Mouse (Mus musculus): ENCODE measurements around the gene Asb13. TPM values are rescaled to one million over a fixed set of nuclear protein-coding genes. Genes with fewer than 3 reads are reported as not detected.
A peak's percentile ranks its signal among the peaks of the same experiment; 100 is the strongest.

The Asb13 gene
- polyA plus RNA-seq, 1 experiment from 2014 or later, result 4.9 TPM

- Histone ChIP-seq H3K9me3 (ENCODE audit: control insufficient read depth, low read length) (0 out of 2 replicates have a peak, but pooled peaks cover 7% of the 10 kb centered on the region), H3K4me3 (ENCODE audit: low read depth, low read length) (no peak overlapping the region), H3K27ac (replicated peaks; ENCODE audit: low read depth, low read length) (no peak overlapping the region), H3K36me3 (ENCODE audit: control insufficient read depth, insufficient read depth, low read length) (no peaks in the 10 kb centered on the region), H3K9ac (ENCODE audit: low read depth, low read length) (no peak overlapping the region), H3K27me3 (replicated peaks; ENCODE audit: control insufficient read depth, insufficient read depth, low read length) (no peaks in the 10 kb centered on the region), H3K4me1 (ENCODE audit: control insufficient read depth, insufficient read depth, low read length) (no peaks in the 10 kb centered on the region), H3K4me2 (ENCODE audit: low read depth, low read length) (no peak overlapping the region)
- ATAC-seq (ENCODE audit: low read depth) (no peak), DNase-seq (ENCODE audit: low spot score) (no peak)
- 18% methylated on average over 3 of the region's 3 CpGs for WGBS
Measured at GRCm38 (mm10) chr13:3628102-3628501, 5.7 kb upstream of the Asb13 start.

- Histone ChIP-seq H3K4me3 (ENCODE audit: low read depth, low read length) (no peak overlapping the region), H3K4me2 (ENCODE audit: low read depth, low read length) (no peak overlapping the region), H3K27ac (replicated peaks; ENCODE audit: low read depth, low read length) (no peak overlapping the region), H3K36me3 (ENCODE audit: control insufficient read depth, insufficient read depth, low read length) (no peaks in the 10 kb centered on the region), H3K4me1 (ENCODE audit: control insufficient read depth, insufficient read depth, low read length) (no peaks in the 10 kb centered on the region), H3K9me3 (ENCODE audit: control insufficient read depth, low read length) (0 out of 2 replicates have a peak, but pooled peaks cover 7% of the 10 kb centered on the region), H3K27me3 (replicated peaks; ENCODE audit: control insufficient read depth, insufficient read depth, low read length) (no peaks in the 10 kb centered on the region), H3K9ac (ENCODE audit: low read depth, low read length) (no peak overlapping the region)
- WGBS, result 77% methylated on average over 9 of the region's 9 CpGs
- ATAC-seq (ENCODE audit: low read depth) (no peak), DNase-seq (ENCODE audit: low spot score) (no peak)
Measured at GRCm38 (mm10) chr13:3632551-3632950, 1.3 kb upstream of the Asb13 start.

GRCm38 (mm10) chr13:3633131-3633530 lies 701 bp upstream of the Asb13 start:
- Histone ChIP-seq H3K4me3 (ENCODE audit: low read depth, low read length) (no peak overlapping the region), H3K4me2 (ENCODE audit: low read depth, low read length) (peak overlapping the region; percentile 78; the same call in 1 of the 2 replicates), H3K4me1 (ENCODE audit: control insufficient read depth, insufficient read depth, low read length) (no peaks in the 10 kb centered on the region), H3K9me3 (ENCODE audit: control insufficient read depth, low read length) (0 out of 2 replicates have a peak, but pooled peaks cover 7% of the 10 kb centered on the region), H3K27ac (replicated peaks; ENCODE audit: low read depth, low read length) (no peak overlapping the region), H3K27me3 (replicated peaks; ENCODE audit: control insufficient read depth, insufficient read depth, low read length) (no peaks in the 10 kb centered on the region), H3K36me3 (ENCODE audit: control insufficient read depth, insufficient read depth, low read length) (no peaks in the 10 kb centered on the region), H3K9ac (ENCODE audit: low read depth, low read length) (no peak overlapping the region)
- ATAC-seq (ENCODE audit: low read depth) (no peak), DNase-seq (ENCODE audit: low spot score) (no peak)
- 36% methylated on average over 6 of the region's 6 CpGs for WGBS

GRCm38 (mm10) chr13:3635076-3635475 lies 1.2 kb downstream of the Asb13 start:
- Histone ChIP-seq H3K27me3 (replicated peaks; ENCODE audit: control insufficient read depth, insufficient read depth, low read length) (no peaks in the 10 kb centered on the region), H3K4me1 (ENCODE audit: control insufficient read depth, insufficient read depth, low read length) (no peaks in the 10 kb centered on the region), H3K4me3 (ENCODE audit: low read depth, low read length) (no peak overlapping the region), H3K9me3 (ENCODE audit: control insufficient read depth, low read length) (0 out of 2 replicates have a peak, but pooled peaks cover 7% of the 10 kb centered on the region), H3K36me3 (ENCODE audit: control insufficient read depth, insufficient read depth, low read length) (no peaks in the 10 kb centered on the region), H3K27ac (replicated peaks; ENCODE audit: low read depth, low read length) (no peak overlapping the region), H3K9ac (ENCODE audit: low read depth, low read length) (no peak overlapping the region), H3K4me2 (ENCODE audit: low read depth, low read length) (no peak overlapping the region)
- WGBS, result 85% methylated on average over 3 of the region's 3 CpGs
- DNase-seq (ENCODE audit: low spot score) (no peak), ATAC-seq (ENCODE audit: low read depth) (no peak)

- peak; percentile 56 for DNase-seq (ENCODE audit: low spot score)
- Histone ChIP-seq H3K4me1 (ENCODE audit: control insufficient read depth, insufficient read depth, low read length) (no peaks in the 10 kb centered on the region), H3K9me3 (ENCODE audit: control insufficient read depth, low read length) (no peaks in the 10 kb centered on the region), H3K27ac (replicated peaks; ENCODE audit: low read depth, low read length) (no peak overlapping the region), H3K27me3 (replicated peaks; ENCODE audit: control insufficient read depth, insufficient read depth, low read length) (no peaks in the 10 kb centered on the region), H3K4me3 (ENCODE audit: low read depth, low read length) (no peak overlapping the region), H3K36me3 (ENCODE audit: control insufficient read depth, insufficient read depth, low read length) (no peaks in the 10 kb centered on the region), H3K4me2 (ENCODE audit: low read depth, low read length) (no peak overlapping the region), H3K9ac (ENCODE audit: low read depth, low read length) (no peak overlapping the region)
- no peak for ATAC-seq (ENCODE audit: low read depth)
- 67% methylated on average over 11 of the region's 11 CpGs for WGBS
Measured at GRCm38 (mm10) chr13:3636797-3637196, 3.0 kb downstream of the Asb13 start.

GRCm38 (mm10) chr13:3642049-3642448 lies 8.2 kb downstream of the Asb13 start:
- Histone ChIP-seq H3K27me3 (replicated peaks; ENCODE audit: control insufficient read depth, insufficient read depth, low read length) (no peaks in the 10 kb centered on the region), H3K36me3 (ENCODE audit: control insufficient read depth, insufficient read depth, low read length) (0 out of 2 replicates have a peak, but pooled peaks cover 5% of the 10 kb centered on the region), H3K9me3 (ENCODE audit: control insufficient read depth, low read length) (no peaks in the 10 kb centered on the region), H3K27ac (replicated peaks; ENCODE audit: low read depth, low read length) (no peak overlapping the region), H3K4me2 (ENCODE audit: low read depth, low read length) (no peak overlapping the region), H3K4me1 (ENCODE audit: control insufficient read depth, insufficient read depth, low read length) (no peaks in the 10 kb centered on the region), H3K9ac (ENCODE audit: low read depth, low read length) (no peak overlapping the region), H3K4me3 (ENCODE audit: low read depth, low read length) (no peak overlapping the region)
- peak; percentile 47 for DNase-seq (ENCODE audit: low spot score)
- ATAC-seq (ENCODE audit: low read depth), result peak; percentile 87
- 68% methylated on average over 9 of the region's 9 CpGs for WGBS

GRCm38 (mm10) chr13:3642538-3642937 lies 8.7 kb downstream of the Asb13 start:
- DNase-seq (ENCODE audit: low spot score) (no peak), ATAC-seq (ENCODE audit: low read depth) (no peak)
- WGBS, result 73% methylated on average over 5 of the region's 5 CpGs
- H3K9me3 ChIP-seq (ENCODE audit: control insufficient read depth, low read length), result no peaks in the 10 kb centered on the region
- no peak overlapping the region for H3K27ac ChIP-seq (replicated peaks; ENCODE audit: low read depth, low read length)
- H3K27me3 ChIP-seq (replicated peaks; ENCODE audit: control insufficient read depth, insufficient read depth, low read length), result no peaks in the 10 kb centered on the region
- H3K36me3 ChIP-seq (ENCODE audit: control insufficient read depth, insufficient read depth, low read length), result 0 out of 2 replicates have a peak, but pooled peaks cover 5% of the 10 kb centered on the region
- H3K4me1 ChIP-seq (ENCODE audit: control insufficient read depth, insufficient read depth, low read length), result no peaks in the 10 kb centered on the region
- no peak overlapping the region for H3K9ac ChIP-seq (ENCODE audit: low read depth, low read length)
- no peak overlapping the region for H3K4me3 ChIP-seq (ENCODE audit: low read depth, low read length)
- no peak overlapping the region for H3K4me2 ChIP-seq (ENCODE audit: low read depth, low read length)

- Histone ChIP-seq H3K4me2 (ENCODE audit: low read depth, low read length) (no peak overlapping the region), H3K27me3 (replicated peaks; ENCODE audit: control insufficient read depth, insufficient read depth, low read length) (no peaks in the 10 kb centered on the region), H3K9me3 (ENCODE audit: control insufficient read depth, low read length) (no peaks in the 10 kb centered on the region), H3K27ac (replicated peaks; ENCODE audit: low read depth, low read length) (no peak overlapping the region), H3K4me3 (ENCODE audit: low read depth, low read length) (no peak overlapping the region), H3K36me3 (ENCODE audit: control insufficient read depth, insufficient read depth, low read length) (0 out of 2 replicates have a peak, but pooled peaks cover 11% of the 10 kb centered on the region), H3K4me1 (ENCODE audit: control insufficient read depth, insufficient read depth, low read length) (no peaks in the 10 kb centered on the region), H3K9ac (ENCODE audit: low read depth, low read length) (no peak overlapping the region)
- ATAC-seq (ENCODE audit: low read depth) (no peak), DNase-seq (ENCODE audit: low spot score) (peak; percentile 54)
- WGBS, result 89% methylated on average over 5 of the region's 5 CpGs
Measured at GRCm38 (mm10) chr13:3644871-3645270, 11.0 kb downstream of the Asb13 start.

- no peak for DNase-seq (ENCODE audit: low spot score)
- H3K4me3 ChIP-seq (ENCODE audit: low read depth, low read length), result no peak overlapping the region
- H3K4me1 ChIP-seq (ENCODE audit: control insufficient read depth, insufficient read depth, low read length), result no peaks in the 10 kb centered on the region
- ATAC-seq (ENCODE audit: low read depth), result no peak
- H3K27me3 ChIP-seq (replicated peaks; ENCODE audit: control insufficient read depth, insufficient read depth, low read length), result no peaks in the 10 kb centered on the region
- H3K9ac ChIP-seq (ENCODE audit: low read depth, low read length), result no peak overlapping the region
- no peaks in the 10 kb centered on the region for H3K9me3 ChIP-seq (ENCODE audit: control insufficient read depth, low read length)
- WGBS, result 88% methylated on average over 3 of the region's 3 CpGs
- no peak overlapping the region for H3K27ac ChIP-seq (replicated peaks; ENCODE audit: low read depth, low read length)
- 0 out of 2 replicates have a peak, but pooled peaks cover 11% of the 10 kb centered on the region for H3K36me3 ChIP-seq (ENCODE audit: control insufficient read depth, insufficient read depth, low read length)
- H3K4me2 ChIP-seq (ENCODE audit: low read depth, low read length), result no peak overlapping the region
Measured at GRCm38 (mm10) chr13:3645919-3646318, 12.1 kb downstream of the Asb13 start.
